Mouse (Mus musculus): Measurements from ENCODE around the gene Ccne1. TPM values are rescaled to one million over a fixed set of nuclear protein-coding genes. Genes with fewer than 3 reads are reported as not detected.

The Ccne1 gene
- total and polyA plus RNA-seq, 2 experiments from 2014 or later = 11.5 to 20.6 TPM

- no peak overlapping the region for H3K27ac ChIP-seq
- H3K4me3 ChIP-seq (ENCODE audit: low read length) = peak overlapping the region; percentile 45
- peaks cover 8% of the 10 kb centered on the region for H3K4me1 ChIP-seq (ENCODE audit: insufficient read depth, low read length)
- H3K4me2 ChIP-seq (ENCODE audit: low read depth, low read length) = peak overlapping the region; percentile 75
- H3K9me3 ChIP-seq (ENCODE audit: low read length) = no peaks in the 10 kb centered on the region
- WGBS = 1% methylated on average over 54 of the region's 65 CpGs
- peak overlapping the region; percentile 43; the same call in 1 of the 2 replicates for H3K9ac ChIP-seq (replicated peaks; ENCODE audit: low read length)
- DNase-seq (ENCODE audit: low spot score) = peak; percentile 100
- H3K27me3 ChIP-seq (ENCODE audit: insufficient read depth, low read length) = no peaks in the 10 kb centered on the region
- no peak for TF ChIP-seq CTCF (IDR thresholded peaks at IDR 0.05; ENCODE audit: low read depth)
- no peaks in the 10 kb centered on the region for H3K36me3 ChIP-seq (ENCODE audit: insufficient read depth, low read length)
- ATAC-seq = peak; percentile 99
These were observed 22.4 kb downstream of the Ccne1 start for GRCm38 (mm10) chr7:38084778-38085572.

GRCm38 (mm10) chr7:38082971-38083370 is 24.4 kb downstream of the Ccne1 start:
- H3K4me1 ChIP-seq (ENCODE audit: insufficient read depth, low read length) = peaks cover 8% of the 10 kb centered on the region
- no peak for TF ChIP-seq CTCF (IDR thresholded peaks at IDR 0.05; ENCODE audit: low read depth)
- no peak for DNase-seq (ENCODE audit: low spot score)

DNA sequence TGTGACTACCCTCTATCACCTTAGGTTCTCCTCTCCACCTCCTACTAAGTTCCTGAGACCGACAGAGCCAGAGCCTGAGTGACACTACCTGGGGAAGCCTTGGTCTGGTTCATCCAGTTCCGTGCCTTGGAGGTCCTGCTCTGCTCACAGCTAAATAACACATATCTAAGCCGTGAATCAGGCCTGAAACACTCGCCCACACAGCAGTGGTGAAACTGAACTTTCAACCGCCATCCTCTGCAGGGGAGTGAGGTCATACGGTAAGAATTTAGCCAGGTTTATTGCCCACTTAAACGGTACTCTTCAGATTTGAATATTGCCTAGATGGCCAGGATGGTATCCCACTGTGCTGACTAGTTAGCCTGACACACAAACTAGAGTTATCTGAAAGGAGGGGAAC is 30.1 kb downstream of the Ccne1 start:
- 73% methylated on average over 7 of the region's 7 CpGs for WGBS
- Histone ChIP-seq H3K4me1 (ENCODE audit: insufficient read depth, low read length) (no peaks in the 10 kb centered on the region; the same call in 1 of the 2 replicates), H3K9me3 (ENCODE audit: low read length) (no peaks in the 10 kb centered on the region), H3K36me3 (ENCODE audit: insufficient read depth, low read length) (no peaks in the 10 kb centered on the region), H3K4me3 (ENCODE audit: low read length) (no peak overlapping the region), H3K9ac (replicated peaks; ENCODE audit: low read length) (no peak overlapping the region), H3K27me3 (ENCODE audit: insufficient read depth, low read length) (no peaks in the 10 kb centered on the region), H3K27ac (no peak overlapping the region), H3K4me2 (ENCODE audit: low read depth, low read length) (no peak overlapping the region)
- no peak for ATAC-seq
- DNase-seq (ENCODE audit: low spot score) = no peak
- no peak for TF ChIP-seq CTCF (IDR thresholded peaks at IDR 0.05; ENCODE audit: low read depth)

More at GRCm38 (mm10) chr7:38082971-38083370, 24.4 kb downstream of the Ccne1 start:
- H3K36me3 ChIP-seq (ENCODE audit: insufficient read depth, low read length) = no peaks in the 10 kb centered on the region
- no peak overlapping the region for H3K4me3 ChIP-seq (ENCODE audit: low read length)
- ATAC-seq = no peak
- no peak overlapping the region for H3K9ac ChIP-seq (replicated peaks; ENCODE audit: low read length)
- H3K9me3 ChIP-seq (ENCODE audit: low read length) = no peaks in the 10 kb centered on the region
- no peaks in the 10 kb centered on the region for H3K27me3 ChIP-seq (ENCODE audit: insufficient read depth, low read length)
- H3K4me2 ChIP-seq (ENCODE audit: low read depth, low read length) = no peak overlapping the region
- H3K27ac ChIP-seq = no peak overlapping the region

DNA sequence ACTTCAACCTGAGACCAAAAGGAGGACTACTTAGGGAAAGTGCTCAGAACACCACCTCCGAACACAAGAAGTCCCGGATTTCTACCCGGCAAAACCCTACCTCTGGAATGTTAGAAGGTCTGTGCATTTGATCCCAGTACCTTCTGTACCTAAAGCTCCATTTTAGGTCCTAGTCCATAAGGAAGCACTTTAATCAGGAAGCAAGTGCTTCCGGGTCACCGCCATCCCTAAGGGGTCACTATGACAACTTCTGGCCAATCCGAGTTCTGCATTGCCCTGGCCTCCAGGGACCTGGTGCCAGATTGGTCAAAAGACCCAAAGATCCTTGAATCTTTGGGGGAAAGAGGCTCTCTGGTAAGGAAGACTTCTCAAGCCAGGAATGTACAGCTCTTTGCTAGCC is 31.8 kb downstream of the Ccne1 start:
- Histone ChIP-seq H3K9me3 (ENCODE audit: low read length) (no peaks in the 10 kb centered on the region), H3K27ac (no peak overlapping the region), H3K4me2 (ENCODE audit: low read depth, low read length) (no peak overlapping the region), H3K36me3 (ENCODE audit: insufficient read depth, low read length) (no peaks in the 10 kb centered on the region), H3K9ac (replicated peaks; ENCODE audit: low read length) (no peak overlapping the region), H3K4me1 (ENCODE audit: insufficient read depth, low read length) (no peaks in the 10 kb centered on the region; the same call in 1 of the 2 replicates), H3K4me3 (ENCODE audit: low read length) (no peak overlapping the region), H3K27me3 (ENCODE audit: insufficient read depth, low read length) (no peaks in the 10 kb centered on the region)
- WGBS = 55% methylated on average over 6 of the region's 6 CpGs
- DNase-seq (ENCODE audit: low spot score) = peak; percentile 6
- ATAC-seq = no peak
- TF ChIP-seq CTCF (IDR thresholded peaks at IDR 0.05; ENCODE audit: low read depth) = no peak

- Histone ChIP-seq H3K4me1 (ENCODE audit: insufficient read depth, low read length) (no peaks in the 10 kb centered on the region; the same call in 1 of the 2 replicates), H3K4me3 (ENCODE audit: low read length) (no peak overlapping the region), H3K27ac (no peak overlapping the region), H3K9ac (replicated peaks; ENCODE audit: low read length) (no peak overlapping the region), H3K36me3 (ENCODE audit: insufficient read depth, low read length) (no peaks in the 10 kb centered on the region), H3K9me3 (ENCODE audit: low read length) (no peaks in the 10 kb centered on the region), H3K27me3 (ENCODE audit: insufficient read depth, low read length) (no peaks in the 10 kb centered on the region), H3K4me2 (ENCODE audit: low read depth, low read length) (peak overlapping the region; percentile 50)
- ATAC-seq (peak; percentile 38; the same call in 1 of the 2 replicates), DNase-seq (ENCODE audit: low spot score) (peak; percentile 12)
- no peak for TF ChIP-seq CTCF (IDR thresholded peaks at IDR 0.05; ENCODE audit: low read depth)
- WGBS = 25% methylated on average over 10 of the region's 10 CpGs
These were observed 32.4 kb downstream of the Ccne1 start for GRCm38 (mm10) chr7:38074920-38075319.

GRCm38 (mm10) chr7:38074514-38074913 is 32.8 kb downstream of the Ccne1 start:
- Histone ChIP-seq H3K9ac (replicated peaks; ENCODE audit: low read length) (no peak overlapping the region), H3K9me3 (ENCODE audit: low read length) (no peaks in the 10 kb centered on the region), H3K27ac (no peak overlapping the region), H3K27me3 (ENCODE audit: insufficient read depth, low read length) (no peaks in the 10 kb centered on the region), H3K36me3 (ENCODE audit: insufficient read depth, low read length) (no peaks in the 10 kb centered on the region), H3K4me1 (ENCODE audit: insufficient read depth, low read length) (no peaks in the 10 kb centered on the region; the same call in 1 of the 2 replicates), H3K4me3 (ENCODE audit: low read length) (no peak overlapping the region), H3K4me2 (ENCODE audit: low read depth, low read length) (peak overlapping the region; percentile 50)
- ATAC-seq (peak; percentile 58), DNase-seq (ENCODE audit: low spot score) (peak; percentile 54)
- WGBS = 2% methylated on average over 14 of the region's 14 CpGs
- TF ChIP-seq CTCF (IDR thresholded peaks at IDR 0.05; ENCODE audit: low read depth) = no peak

DNA sequence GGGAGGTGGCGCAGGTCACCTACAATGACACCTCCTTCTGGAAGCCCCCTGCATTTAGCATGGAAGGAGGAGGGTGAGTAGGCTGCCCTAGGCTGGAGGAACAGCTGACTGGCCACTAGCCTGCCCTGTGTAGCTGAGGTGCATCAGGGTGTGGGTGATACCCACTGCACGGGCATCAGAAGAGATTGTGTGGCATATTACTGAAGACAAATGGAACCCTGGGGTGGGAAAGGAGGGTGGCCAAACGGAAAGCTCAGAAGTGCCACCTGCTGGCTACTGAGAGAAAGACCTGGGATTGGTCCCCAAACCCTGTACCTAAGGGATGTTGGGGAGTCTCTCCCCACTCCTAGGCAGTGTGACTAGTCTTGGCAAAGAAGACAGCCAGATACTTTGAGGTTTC is 33.6 kb downstream of the Ccne1 start:
- Histone ChIP-seq H3K9ac (replicated peaks; ENCODE audit: low read length) (no peak overlapping the region), H3K36me3 (ENCODE audit: insufficient read depth, low read length) (no peaks in the 10 kb centered on the region), H3K4me3 (ENCODE audit: low read length) (no peak overlapping the region), H3K4me2 (ENCODE audit: low read depth, low read length) (no peak overlapping the region), H3K9me3 (ENCODE audit: low read length) (no peaks in the 10 kb centered on the region), H3K27ac (no peak overlapping the region), H3K4me1 (ENCODE audit: insufficient read depth, low read length) (no peaks in the 10 kb centered on the region; the same call in 1 of the 2 replicates), H3K27me3 (ENCODE audit: insufficient read depth, low read length) (no peaks in the 10 kb centered on the region)
- 24% methylated on average over 3 of the region's 3 CpGs for WGBS
- ATAC-seq (peak; percentile 61; the same call in 1 of the 2 replicates), DNase-seq (ENCODE audit: low spot score) (peak; percentile 83)
- peak; percentile 79 for TF ChIP-seq CTCF (IDR thresholded peaks at IDR 0.05; ENCODE audit: low read depth)
